Mouse (Mus musculus): ENCODE results near the gene Cln3. TPM values are rescaled to one million over a fixed set of nuclear protein-coding genes. Genes with fewer than 3 reads are reported as not detected.
A peak's percentile ranks its signal among the peaks of the same experiment; 100 is the strongest.

The Cln3 gene
- polyA plus RNA-seq, 1 experiment = 118 TPM

DNA sequence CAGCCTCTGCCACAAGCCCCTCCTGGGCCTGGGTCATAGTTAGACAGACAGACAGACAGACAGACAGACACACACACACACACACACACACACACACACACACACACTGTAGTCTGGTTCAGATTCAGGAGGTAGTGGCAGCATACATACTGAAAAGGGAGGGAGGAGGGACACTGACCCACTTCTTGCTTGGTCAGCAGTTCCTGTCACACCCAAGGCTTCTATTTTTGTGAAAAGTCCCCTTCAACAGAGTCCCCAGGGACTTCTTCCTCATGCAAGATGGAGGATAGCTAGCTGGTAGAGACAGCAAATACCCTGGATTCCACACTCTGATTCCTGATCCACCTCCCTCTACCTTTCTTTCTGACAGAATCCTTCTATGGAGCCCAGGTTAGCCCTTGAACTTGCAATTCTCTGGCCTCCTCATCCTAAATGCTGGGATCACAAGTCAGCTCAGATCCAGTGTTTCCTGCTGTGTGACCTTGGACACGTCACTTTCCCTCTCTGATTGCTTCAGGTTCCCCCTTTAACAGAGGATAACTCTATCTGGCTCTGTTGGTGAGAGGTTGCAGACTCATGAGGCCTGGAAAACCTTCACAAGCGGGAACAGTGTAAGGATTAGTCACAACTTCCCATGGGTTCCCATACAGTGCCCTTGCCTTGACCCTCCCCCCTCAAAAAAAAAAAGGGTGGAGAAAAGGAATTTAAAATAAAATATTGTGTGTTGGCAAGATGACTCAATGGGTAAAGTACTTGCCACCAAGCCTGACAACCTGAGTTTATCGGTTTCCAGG is 40.4 kb upstream of the Cln3 start:
- WGBS = 87% methylated on average over 3 of the region's 3 CpGs
- TF ChIP-seq CTCF (IDR thresholded peaks at IDR 0.05; ENCODE audit: extremely low read depth, insufficient read depth, insufficient read length, insufficient replicate concordance) = no peak
- TF ChIP-seq POLR2A (IDR thresholded peaks at IDR 0.05; ENCODE audit: low read depth, low read length) = no peak
- H3K27ac ChIP-seq (ENCODE audit: insufficient read depth, low read length) = peak overlapping the region; percentile 66
- no peaks in the 10 kb centered on the region for H3K27me3 ChIP-seq (ENCODE audit: control insufficient read depth, insufficient read depth, low read length)
- no peak for DNase-seq (ENCODE audit: low read depth in 1 of 2, low spot score in 2 of 2)
- H3K4me1 ChIP-seq (ENCODE audit: control insufficient read depth, insufficient read depth, insufficient read length) = no peaks in the 10 kb centered on the region; the same call in 1 of the 2 replicates
- H3K4me3 ChIP-seq (ENCODE audit: extremely low read depth, insufficient read depth, insufficient read length) = no peak overlapping the region
- no peaks in the 10 kb centered on the region for H3K36me3 ChIP-seq (ENCODE audit: control insufficient read depth, insufficient read depth, low read length)

DNA sequence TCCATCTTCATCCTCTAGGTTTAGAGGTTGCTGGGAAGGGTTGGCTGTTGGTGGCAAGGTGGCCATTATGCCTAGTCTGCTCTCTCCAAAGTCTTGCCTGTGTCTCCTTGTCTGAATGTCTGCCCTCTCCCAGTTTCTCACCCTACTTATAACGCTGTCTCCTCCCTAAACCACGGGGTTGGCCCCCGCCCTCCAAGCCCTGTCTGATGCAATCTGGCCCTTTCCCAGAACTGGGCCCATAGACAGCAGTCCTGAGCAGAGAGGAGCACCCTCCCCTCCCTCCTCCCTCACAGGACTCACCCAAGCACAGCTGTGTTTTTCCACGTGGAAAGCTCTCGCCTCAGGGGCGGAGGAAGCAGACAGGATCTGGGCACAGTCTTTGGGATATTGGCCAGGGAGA is 39.8 kb upstream of the Cln3 start:
- peak overlapping the region; percentile 66 for H3K27ac ChIP-seq (ENCODE audit: insufficient read depth, low read length)

DNA sequence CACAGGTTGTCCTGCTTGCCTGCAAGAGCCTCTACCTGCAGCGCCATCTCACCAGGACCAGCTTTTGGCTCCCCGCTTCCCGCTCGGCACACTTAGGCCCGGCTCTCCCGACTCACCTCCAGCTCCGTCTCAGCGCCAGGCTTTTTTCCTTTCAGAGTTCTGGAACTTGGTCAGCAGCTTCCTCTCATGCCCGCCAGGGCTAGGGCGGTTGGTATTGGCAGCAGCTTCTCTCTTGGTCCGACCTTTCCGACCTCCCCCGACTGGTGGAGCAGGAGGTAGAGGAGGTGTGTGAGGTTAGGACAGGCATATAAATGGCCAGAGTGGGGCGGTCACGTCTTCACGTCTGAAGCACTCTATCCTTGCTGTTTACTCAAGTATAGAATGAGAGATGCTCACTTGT is 39.2 kb upstream of the Cln3 start:
- DNase-seq (ENCODE audit: low read depth in 1 of 2, low spot score in 2 of 2) = no peak
- peak overlapping the region; percentile 9; the same call in 1 of the 2 replicates for H3K4me3 ChIP-seq (ENCODE audit: extremely low read depth, insufficient read depth, insufficient read length)
- no peaks in the 10 kb centered on the region for H3K36me3 ChIP-seq (ENCODE audit: control insufficient read depth, insufficient read depth, low read length)
- no peak overlapping the region for H3K27ac ChIP-seq (ENCODE audit: insufficient read depth, low read length)
- 88% methylated on average over 16 of the region's 16 CpGs for WGBS
- H3K4me1 ChIP-seq (ENCODE audit: control insufficient read depth, insufficient read depth, insufficient read length) = no peaks in the 10 kb centered on the region; the same call in 1 of the 2 replicates
- no peaks in the 10 kb centered on the region for H3K27me3 ChIP-seq (ENCODE audit: control insufficient read depth, insufficient read depth, low read length)
- TF ChIP-seq POLR2A (IDR thresholded peaks at IDR 0.05; ENCODE audit: low read depth, low read length) = no peak

More for the DNA sequence above, 39.8 kb upstream of the Cln3 start:
- DNase-seq (ENCODE audit: low read depth in 1 of 2, low spot score in 2 of 2) = peak in 1 of 2 experiments; percentile 14
- no peaks in the 10 kb centered on the region; the same call in 1 of the 2 replicates for H3K4me1 ChIP-seq (ENCODE audit: control insufficient read depth, insufficient read depth, insufficient read length)
- no peaks in the 10 kb centered on the region for H3K36me3 ChIP-seq (ENCODE audit: control insufficient read depth, insufficient read depth, low read length)
- no peak for TF ChIP-seq CTCF (IDR thresholded peaks at IDR 0.05; ENCODE audit: extremely low read depth, insufficient read depth, insufficient read length, insufficient replicate concordance)
- no peak for TF ChIP-seq POLR2A (IDR thresholded peaks at IDR 0.05; ENCODE audit: low read depth, low read length)
- 0 out of 2 replicates have a peak overlapping the region, but pooled peaks have one; percentile 28 for H3K4me3 ChIP-seq (ENCODE audit: extremely low read depth, insufficient read depth, insufficient read length)
- H3K27me3 ChIP-seq (ENCODE audit: control insufficient read depth, insufficient read depth, low read length) = no peaks in the 10 kb centered on the region
- WGBS = 26% methylated on average over 6 of the region's 6 CpGs

DNA sequence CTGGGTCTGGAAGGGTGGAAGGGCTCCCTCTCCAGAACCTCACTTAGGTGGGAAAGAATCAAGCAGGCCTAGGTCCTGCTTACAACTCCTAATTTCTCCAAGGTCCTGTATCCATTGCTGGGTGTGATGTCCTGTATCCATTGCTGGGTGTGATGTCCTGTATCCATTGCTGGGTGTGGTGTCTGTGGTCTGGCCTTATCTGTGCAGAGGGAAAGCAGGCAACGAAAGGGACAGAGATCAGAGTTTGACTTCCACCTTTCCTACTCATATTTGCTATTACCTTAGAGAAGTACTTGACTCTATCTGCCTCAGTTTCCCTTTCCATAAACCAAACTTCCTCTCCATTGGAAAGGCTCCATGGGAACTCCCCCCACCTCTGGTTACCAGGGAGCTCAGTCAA is 37.8 kb upstream of the Cln3 start:
- TF ChIP-seq POLR2A (IDR thresholded peaks at IDR 0.05; ENCODE audit: low read depth, low read length) = no peak
- TF ChIP-seq CTCF (IDR thresholded peaks at IDR 0.05; ENCODE audit: extremely low read depth, insufficient read depth, insufficient read length, insufficient replicate concordance) = no peak
- no peaks in the 10 kb centered on the region for H3K36me3 ChIP-seq (ENCODE audit: control insufficient read depth, insufficient read depth, low read length)
- no peak overlapping the region for H3K4me3 ChIP-seq (ENCODE audit: extremely low read depth, insufficient read depth, insufficient read length)
- H3K27ac ChIP-seq (ENCODE audit: insufficient read depth, low read length) = no peak overlapping the region
- DNase-seq (ENCODE audit: low read depth in 1 of 2, low spot score in 2 of 2) = no peak
- H3K27me3 ChIP-seq (ENCODE audit: control insufficient read depth, insufficient read depth, low read length) = no peaks in the 10 kb centered on the region
- 85% methylated on average over 1 of the region's 1 CpGs for WGBS
- no peaks in the 10 kb centered on the region; the same call in 1 of the 2 replicates for H3K4me1 ChIP-seq (ENCODE audit: control insufficient read depth, insufficient read depth, insufficient read length)

DNA sequence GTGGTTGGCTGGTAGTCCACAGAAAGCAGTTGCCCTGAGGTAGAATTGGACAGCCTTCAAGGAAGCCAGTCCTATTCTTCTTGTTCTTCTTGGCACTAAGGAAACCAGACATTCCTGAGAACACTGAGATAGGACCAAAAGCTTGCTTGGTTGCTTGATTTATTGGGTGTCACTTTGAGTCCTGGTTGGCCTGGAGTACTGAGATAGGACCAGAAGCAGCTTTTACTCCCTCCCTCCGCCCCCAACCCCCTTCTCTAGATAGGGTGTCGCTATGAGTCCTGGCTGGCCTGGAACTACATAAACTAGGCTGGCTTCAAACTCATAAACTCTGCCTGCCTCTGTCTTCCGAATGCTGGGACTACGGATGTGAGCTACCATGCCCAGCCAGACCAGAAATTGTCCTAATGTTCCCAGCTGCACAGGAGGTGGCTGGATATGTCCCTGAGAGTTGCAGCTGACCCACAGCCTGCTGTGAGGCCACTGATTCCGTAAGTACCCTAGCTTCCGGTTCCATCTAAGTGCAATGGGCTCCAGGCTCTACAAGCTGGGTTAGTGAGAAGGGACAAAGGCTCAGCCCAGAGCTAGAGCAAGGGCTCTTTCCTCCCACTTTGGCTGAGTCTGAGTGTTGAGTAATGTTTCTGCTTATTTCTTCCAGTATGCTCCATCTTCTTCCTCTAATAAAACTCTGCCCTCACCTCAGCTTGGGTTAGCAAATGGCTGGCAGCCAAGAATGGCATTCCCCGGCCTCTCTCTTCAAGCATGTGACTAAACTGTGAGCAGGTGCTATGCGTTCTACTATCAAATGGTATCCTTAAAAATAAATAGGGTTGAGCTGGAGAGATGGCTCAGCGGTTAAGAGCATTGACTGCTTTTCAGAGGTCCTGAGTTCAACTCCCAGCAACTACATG is 36.1 kb upstream of the Cln3 start:
- H3K4me1 ChIP-seq (ENCODE audit: control insufficient read depth, insufficient read depth, insufficient read length) = no peaks in the 10 kb centered on the region; the same call in 1 of the 2 replicates
- DNase-seq (ENCODE audit: low read depth in 1 of 2, low spot score in 2 of 2) = no peak
- 74% methylated on average over 9 of the region's 9 CpGs for WGBS

DNA sequence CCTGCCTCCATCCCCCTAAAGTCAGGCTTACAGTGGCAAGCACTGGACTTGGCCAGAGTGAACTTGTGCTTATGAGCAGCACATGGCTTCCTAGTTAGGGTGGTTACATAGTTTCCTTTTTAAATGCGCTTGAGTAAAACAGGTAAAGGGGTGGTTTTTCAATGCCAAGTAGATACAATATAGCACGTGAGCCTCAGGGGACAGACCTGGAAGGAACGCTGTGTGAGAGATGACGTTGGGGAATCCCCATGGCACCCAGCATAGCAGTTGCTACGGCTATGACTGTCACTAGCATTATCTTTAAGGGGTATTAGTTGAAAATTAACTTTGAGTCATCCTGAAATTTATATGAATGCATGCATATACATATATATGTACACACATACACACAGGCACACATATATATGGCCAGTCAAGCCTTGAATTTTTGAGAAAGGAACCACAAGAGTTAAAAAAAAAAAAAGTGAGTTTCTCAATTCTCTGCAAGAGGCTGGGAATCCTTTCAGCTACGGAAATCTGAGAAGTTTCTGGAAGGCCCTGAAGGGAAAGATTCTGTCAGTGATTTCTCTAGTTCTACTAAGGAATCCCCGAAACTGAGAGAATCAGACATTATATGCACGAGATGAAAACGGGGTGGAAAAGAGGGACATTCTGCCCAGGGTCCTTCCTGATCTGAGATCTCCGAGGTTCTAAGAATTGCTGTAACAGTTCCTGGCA is 34.1 kb upstream of the Cln3 start:
- 74% methylated on average over 10 of the region's 10 CpGs for WGBS
- Histone ChIP-seq H3K4me1 (ENCODE audit: control insufficient read depth, insufficient read depth, insufficient read length) (no peaks in the 10 kb centered on the region), H3K27me3 (ENCODE audit: control insufficient read depth, insufficient read depth, low read length) (no peaks in the 10 kb centered on the region), H3K27ac (ENCODE audit: insufficient read depth, low read length) (no peak overlapping the region), H3K36me3 (ENCODE audit: control insufficient read depth, insufficient read depth, low read length) (no peaks in the 10 kb centered on the region), H3K4me3 (ENCODE audit: extremely low read depth, insufficient read depth, insufficient read length) (no peak overlapping the region)
- no peak for TF ChIP-seq POLR2A (IDR thresholded peaks at IDR 0.05; ENCODE audit: low read depth, low read length)
- TF ChIP-seq CTCF (IDR thresholded peaks at IDR 0.05; ENCODE audit: extremely low read depth, insufficient read depth, insufficient read length, insufficient replicate concordance) = no peak
- peak in 1 of 2 experiments; percentile 14 for DNase-seq (ENCODE audit: low read depth in 1 of 2, low spot score in 2 of 2)

More for the DNA sequence above, 36.1 kb upstream of the Cln3 start:
- Histone ChIP-seq H3K27ac (ENCODE audit: insufficient read depth, low read length) (no peak overlapping the region), H3K4me3 (ENCODE audit: extremely low read depth, insufficient read depth, insufficient read length) (no peak overlapping the region), H3K27me3 (ENCODE audit: control insufficient read depth, insufficient read depth, low read length) (no peaks in the 10 kb centered on the region), H3K36me3 (ENCODE audit: control insufficient read depth, insufficient read depth, low read length) (no peaks in the 10 kb centered on the region)
- TF ChIP-seq POLR2A (IDR thresholded peaks at IDR 0.05; ENCODE audit: low read depth, low read length) (no peak), CTCF (IDR thresholded peaks at IDR 0.05; ENCODE audit: extremely low read depth, insufficient read depth, insufficient read length, insufficient replicate concordance) (no peak)
